Mouse (Mus musculus): Measurements from ENCODE around the gene Itgb8.

DNA sequence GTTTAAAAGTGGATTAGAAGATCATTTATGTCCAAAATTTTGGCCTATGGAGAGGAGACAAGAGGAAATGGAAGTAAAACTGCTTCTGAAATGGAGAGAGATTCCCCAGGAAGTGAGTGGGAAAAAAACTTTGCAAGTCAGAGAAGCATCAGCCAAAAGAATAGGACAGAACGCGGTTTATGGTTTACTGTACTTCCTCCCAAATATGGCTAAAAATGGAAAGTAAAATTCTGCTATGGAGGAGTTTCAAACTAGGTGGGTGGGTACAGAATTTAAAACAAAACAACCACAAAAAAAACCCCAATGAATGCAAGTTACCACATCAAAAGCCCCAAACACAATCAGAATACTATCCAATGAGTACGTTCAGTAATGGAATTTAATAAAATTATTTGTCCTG is 90.8 kb downstream of the Itgb8 start:
- no peak for TF ChIP-seq CEBPB (IDR thresholded peaks at IDR 0.05; ENCODE audit: low read depth)
- TF ChIP-seq CTCF (IDR thresholded peaks at IDR 0.05; ENCODE audit: control insufficient read depth, insufficient read depth, insufficient read length) = no peak

All from C2C12 (cell line).